Mouse (Mus musculus): ENCODE results near the gene Fermt3. TPM values are rescaled to one million over a fixed set of nuclear protein-coding genes. Genes with fewer than 3 reads are reported as not detected.

The Fermt3 gene
- polyA plus RNA-seq, 1 experiment, result 9.2 TPM

- peaks cover 7% of the 10 kb centered on the region; the same call in 1 of the 2 replicates for H3K4me1 ChIP-seq (ENCODE audit: control insufficient read depth, insufficient read depth, low read length)
- 79% methylated on average over 8 of the region's 8 CpGs for WGBS
- H3K4me3 ChIP-seq (ENCODE audit: insufficient read depth, low read depth, low read length), result no peak overlapping the region
- H3K27ac ChIP-seq (ENCODE audit: insufficient read depth, low read depth, low read length), result no peak overlapping the region
- TF ChIP-seq POLR2A (IDR thresholded peaks at IDR 0.05; ENCODE audit: low read depth, low read length), result no peak
- TF ChIP-seq CTCF (conservative IDR thresholded peaks at IDR 0.05; ENCODE audit: insufficient read depth, insufficient read length, low read depth, low read length), result no peak
- H3K36me3 ChIP-seq (ENCODE audit: control insufficient read depth, insufficient read depth, low read length), result no peaks in the 10 kb centered on the region
- no peak for DNase-seq
- H3K27me3 ChIP-seq (replicated peaks; ENCODE audit: control insufficient read depth, insufficient read depth, low read length), result no peaks in the 10 kb centered on the region
Observed at GRCm38 (mm10) chr19:7062916-7063315, 43.6 kb upstream of the Fermt3 start.

- no peak for DNase-seq
- Histone ChIP-seq H3K36me3 (ENCODE audit: control insufficient read depth, insufficient read depth, low read length) (no peaks in the 10 kb centered on the region), H3K4me1 (ENCODE audit: control insufficient read depth, insufficient read depth, low read length) (peaks cover 7% of the 10 kb centered on the region; the same call in 1 of the 2 replicates), H3K4me3 (ENCODE audit: insufficient read depth, low read depth, low read length) (no peak overlapping the region), H3K27me3 (replicated peaks; ENCODE audit: control insufficient read depth, insufficient read depth, low read length) (no peaks in the 10 kb centered on the region), H3K27ac (ENCODE audit: insufficient read depth, low read depth, low read length) (no peak overlapping the region)
- TF ChIP-seq CTCF (conservative IDR thresholded peaks at IDR 0.05; ENCODE audit: insufficient read depth, insufficient read length, low read depth, low read length) (no peak), POLR2A (IDR thresholded peaks at IDR 0.05; ENCODE audit: low read depth, low read length) (no peak)
- 94% methylated on average over 5 of the region's 5 CpGs for WGBS
Observed at GRCm38 (mm10) chr19:7062110-7062509, 42.8 kb upstream of the Fermt3 start.

- 76% methylated on average over 6 of the region's 6 CpGs for WGBS
- Histone ChIP-seq H3K36me3 (ENCODE audit: control insufficient read depth, insufficient read depth, low read length) (no peaks in the 10 kb centered on the region), H3K27me3 (replicated peaks; ENCODE audit: control insufficient read depth, insufficient read depth, low read length) (no peaks in the 10 kb centered on the region), H3K4me3 (ENCODE audit: insufficient read depth, low read depth, low read length) (no peak overlapping the region), H3K27ac (ENCODE audit: insufficient read depth, low read depth, low read length) (no peak overlapping the region), H3K4me1 (ENCODE audit: control insufficient read depth, insufficient read depth, low read length) (peaks cover 9% of the 10 kb centered on the region)
- no peak for DNase-seq
- TF ChIP-seq POLR2A (IDR thresholded peaks at IDR 0.05; ENCODE audit: low read depth, low read length) (no peak), CTCF (conservative IDR thresholded peaks at IDR 0.05; ENCODE audit: insufficient read depth, insufficient read length, low read depth, low read length) (no peak)
Observed at GRCm38 (mm10) chr19:7058541-7058940, 39.3 kb upstream of the Fermt3 start.

GRCm38 (mm10) chr19:7057722-7058207 lies 38.5 kb upstream of the Fermt3 start:
- Histone ChIP-seq H3K4me1 (ENCODE audit: control insufficient read depth, insufficient read depth, low read length) (peaks cover 9% of the 10 kb centered on the region), H3K27me3 (replicated peaks; ENCODE audit: control insufficient read depth, insufficient read depth, low read length) (no peaks in the 10 kb centered on the region), H3K27ac (ENCODE audit: insufficient read depth, low read depth, low read length) (peak overlapping the region; percentile 81), H3K36me3 (ENCODE audit: control insufficient read depth, insufficient read depth, low read length) (no peaks in the 10 kb centered on the region), H3K4me3 (ENCODE audit: insufficient read depth, low read depth, low read length) (peak overlapping the region; percentile 52)
- WGBS, result 3% methylated on average over 15 of the region's 15 CpGs
- TF ChIP-seq POLR2A (IDR thresholded peaks at IDR 0.05; ENCODE audit: low read depth, low read length) (peak; percentile 88), CTCF (conservative IDR thresholded peaks at IDR 0.05; ENCODE audit: insufficient read depth, insufficient read length, low read depth, low read length) (peak; percentile 48)
- DNase-seq, result peak; percentile 95

- Histone ChIP-seq H3K27me3 (replicated peaks; ENCODE audit: control insufficient read depth, insufficient read depth, low read length) (no peaks in the 10 kb centered on the region), H3K4me3 (ENCODE audit: insufficient read depth, low read depth, low read length) (peak overlapping the region; percentile 52), H3K27ac (ENCODE audit: insufficient read depth, low read depth, low read length) (peak overlapping the region; percentile 81), H3K36me3 (ENCODE audit: control insufficient read depth, insufficient read depth, low read length) (no peaks in the 10 kb centered on the region), H3K4me1 (ENCODE audit: control insufficient read depth, insufficient read depth, low read length) (peaks cover 9% of the 10 kb centered on the region)
- TF ChIP-seq POLR2A (IDR thresholded peaks at IDR 0.05; ENCODE audit: low read depth, low read length), result no peak
- no peak for DNase-seq
- WGBS, result 1% methylated on average over 16 of the region's 16 CpGs
Observed at GRCm38 (mm10) chr19:7057126-7057721, 38.0 kb upstream of the Fermt3 start.

- DNase-seq, result peak; percentile 91
Observed at GRCm38 (mm10) chr19:7056248-7057087, 37.2 kb upstream of the Fermt3 start, which contains the start of gene Macrod1. Gene Macrod1, plus strand, starts transcription at chr19:7056810.

GRCm38 (mm10) chr19:7055173-7055572 lies 35.9 kb upstream of the Fermt3 start:
- Histone ChIP-seq H3K27ac (ENCODE audit: insufficient read depth, low read depth, low read length) (no peak overlapping the region), H3K27me3 (replicated peaks; ENCODE audit: control insufficient read depth, insufficient read depth, low read length) (no peaks in the 10 kb centered on the region), H3K4me3 (ENCODE audit: insufficient read depth, low read depth, low read length) (no peak overlapping the region), H3K36me3 (ENCODE audit: control insufficient read depth, insufficient read depth, low read length) (no peaks in the 10 kb centered on the region), H3K4me1 (ENCODE audit: control insufficient read depth, insufficient read depth, low read length) (peaks cover 9% of the 10 kb centered on the region)
- TF ChIP-seq POLR2A (IDR thresholded peaks at IDR 0.05; ENCODE audit: low read depth, low read length) (no peak), CTCF (conservative IDR thresholded peaks at IDR 0.05; ENCODE audit: insufficient read depth, insufficient read length, low read depth, low read length) (0 out of 2 replicates have a peak, but pooled peaks have one; percentile 13)
- no peak for DNase-seq
- WGBS, result 48% methylated on average over 3 of the region's 3 CpGs

More at GRCm38 (mm10) chr19:7056248-7057087, 37.2 kb upstream of the Fermt3 start, which contains the start of gene Macrod1:
- under 1% methylated on average over 72 of the region's 72 CpGs for WGBS
- Histone ChIP-seq H3K36me3 (ENCODE audit: control insufficient read depth, insufficient read depth, low read length) (no peaks in the 10 kb centered on the region), H3K27ac (ENCODE audit: insufficient read depth, low read depth, low read length) (peak within 1 kb of the TSS; percentile 81), H3K4me3 (ENCODE audit: insufficient read depth, low read depth, low read length) (peak within 1 kb of the TSS; percentile 52), H3K27me3 (replicated peaks; ENCODE audit: control insufficient read depth, insufficient read depth, low read length) (no peaks in the 10 kb centered on the region), H3K4me1 (ENCODE audit: control insufficient read depth, insufficient read depth, low read length) (peaks cover 9% of the 10 kb centered on the region)
- TF ChIP-seq POLR2A (IDR thresholded peaks at IDR 0.05; ENCODE audit: low read depth, low read length) (no peak), CTCF (conservative IDR thresholded peaks at IDR 0.05; ENCODE audit: insufficient read depth, insufficient read length, low read depth, low read length) (no peak)
